Mouse (Mus musculus) neural tube, embryonic 14.5 days (tissue): ENCODE measurements around the gene Fbxo3. TPM values are rescaled to one million over a fixed set of nuclear protein-coding genes. Genes with fewer than 3 reads are reported as not detected.
A peak's percentile ranks its signal among the peaks of the same experiment; 100 is the strongest.

Experiments used
- ATAC-seq: fragments of 200-750 bp; cut with Nextera tagmentation; 2 replicates; pipeline ENCODE4 v1.8.0; 2017; ENCODE audit warnings: low read depth, mild to moderate bottlenecking, moderate TSS enrichment, moderate library complexity
- H3K27ac ChIP-seq: fragments of 300-500 bp; sonication (generic); 2 replicates; pipeline ENCODE4 v1.5.1; 2014; ENCODE audit warnings: low read depth, mild to moderate bottlenecking, control low read depth, low read length, moderate library complexity, mixed read lengths
- H3K27me3 ChIP-seq: fragments of 300-500 bp; sonication (generic); 2 replicates; pipeline ENCODE4 v1.6.1; 2014; ENCODE audit warnings: low read length; ENCODE audit not compliant: control insufficient read depth, insufficient read depth
- H3K36me3 ChIP-seq: fragments of 300-500 bp; sonication (generic); 2 replicates; pipeline ENCODE4 v1.6.1; 2014; ENCODE audit warnings: low read length, mixed read lengths; ENCODE audit not compliant: control insufficient read depth, insufficient read depth
- H3K4me1 ChIP-seq: fragments of 300-500 bp; sonication (generic); 2 replicates; pipeline ENCODE4 v1.6.1; 2014; ENCODE audit warnings: low read length; ENCODE audit not compliant: control insufficient read depth, insufficient read depth
- H3K4me2 ChIP-seq: fragments of 300-500 bp; sonication (generic); 2 replicates; pipeline ENCODE4 v1.6.1; 2014; ENCODE audit warnings: mild to moderate bottlenecking, low read depth, low read length, control low read depth
- H3K4me3 ChIP-seq: fragments of 300-500 bp; sonication (generic); 2 replicates; pipeline ENCODE4 v1.5.1; 2014; ENCODE audit warnings: low read depth, low read length, control low read depth, mixed read lengths
- H3K9ac ChIP-seq: fragments of 300-500 bp; sonication (generic); replicated peaks from 2 replicates; pipeline ENCODE4 v1.6.1; 2014; ENCODE audit warnings: low read depth, mild to moderate bottlenecking, control low read depth, low read length, mixed read lengths
- H3K9me3 ChIP-seq: fragments of 300-500 bp; sonication (generic); 2 replicates; pipeline ENCODE4 v1.6.1; 2016; ENCODE audit warnings: low read length; ENCODE audit not compliant: control insufficient read depth
- WGBS: fragments of 180-500 bp; shearing (Covaris S2); extraction: QIAGEN DNeasy Blood & Tissue Kit; methylation state at CpG from one replicate; pipeline ENCODE4 v1.1.7; 2014; 5-methylcytosine and 5-hydroxymethylcytosine counted together
- polyA plus RNA-seq: library from polyadenylated mRNA; unstranded; fragments of >200 nt; fragmentation: Nextera tagmentation; extraction: Ambion mirVana; gene quantifications from 2 replicates; pipeline ENCODE4 v1.2.1, GENCODE M21; 2014

Fbxo3 gene
- polyA plus RNA-seq, 1 experiment from 2014 or later = 82.5 TPM

DNA sequence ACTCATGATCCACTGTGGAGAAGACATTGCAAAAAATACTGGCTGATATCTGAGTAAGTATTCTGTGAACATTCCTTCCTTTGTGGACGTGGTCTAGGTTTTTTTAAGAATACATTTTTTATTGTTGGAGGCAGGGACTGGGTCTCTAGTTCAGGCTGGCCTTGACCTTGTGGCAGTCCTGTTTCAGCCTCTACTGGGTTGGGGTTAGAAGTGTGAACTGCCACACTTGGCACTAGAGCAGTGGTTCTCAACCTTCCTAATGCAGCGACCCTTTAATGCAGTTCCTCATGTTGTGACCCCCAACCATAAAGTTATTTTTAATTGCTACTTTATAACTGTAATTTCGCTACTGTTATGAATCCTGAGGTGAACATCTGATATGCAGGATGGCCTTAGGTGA, 2.9 kb downstream of the Fbxo3 start:
- no peak overlapping the region for H3K4me2 ChIP-seq
- 93% methylated on average over 3 of the region's 3 CpGs for WGBS
- H3K9ac ChIP-seq = no peak overlapping the region
- H3K27ac ChIP-seq = no peak overlapping the region
- H3K9me3 ChIP-seq = no peaks in the 10 kb centered on the region
- H3K4me3 ChIP-seq = no peak overlapping the region
- no peak for ATAC-seq
- H3K36me3 ChIP-seq = 0 out of 2 replicates have a peak, but pooled peaks cover 2% of the 10 kb centered on the region
- H3K27me3 ChIP-seq = peaks cover 4% of the 10 kb centered on the region; the same call in 1 of the 2 replicates
- peaks cover 15% of the 10 kb centered on the region for H3K4me1 ChIP-seq

DNA sequence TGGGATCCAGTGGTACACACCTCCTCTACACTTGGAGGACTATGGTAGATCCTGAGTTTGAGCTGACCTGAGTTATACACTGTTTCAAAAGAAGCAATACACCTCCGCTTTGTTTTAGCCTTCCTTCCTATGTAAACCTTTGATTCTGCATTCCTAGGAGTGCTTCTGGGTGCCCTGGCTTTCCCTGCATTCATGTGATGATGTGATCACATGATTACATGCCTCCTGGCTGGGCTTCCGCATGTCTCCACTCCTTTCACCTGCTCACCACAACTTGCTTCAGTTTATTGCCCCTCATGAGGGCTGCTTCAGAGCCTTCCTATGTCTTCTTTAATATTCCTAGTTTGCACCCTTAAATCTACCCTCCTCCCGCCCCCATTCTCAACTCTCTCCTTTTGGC, 4.5 kb downstream of the Fbxo3 start:
- H3K27me3 ChIP-seq = peaks cover 4% of the 10 kb centered on the region; the same call in 1 of the 2 replicates
- ATAC-seq = no peak
- H3K9me3 ChIP-seq = no peaks in the 10 kb centered on the region
- no peak overlapping the region for H3K4me2 ChIP-seq
- H3K4me1 ChIP-seq = peaks cover 15% of the 10 kb centered on the region
- H3K36me3 ChIP-seq = peaks cover 10% of the 10 kb centered on the region
- H3K4me3 ChIP-seq = no peak overlapping the region
- no peak overlapping the region for H3K27ac ChIP-seq
- 79% methylated on average over 3 of the region's 3 CpGs for WGBS
- H3K9ac ChIP-seq = no peak overlapping the region

DNA sequence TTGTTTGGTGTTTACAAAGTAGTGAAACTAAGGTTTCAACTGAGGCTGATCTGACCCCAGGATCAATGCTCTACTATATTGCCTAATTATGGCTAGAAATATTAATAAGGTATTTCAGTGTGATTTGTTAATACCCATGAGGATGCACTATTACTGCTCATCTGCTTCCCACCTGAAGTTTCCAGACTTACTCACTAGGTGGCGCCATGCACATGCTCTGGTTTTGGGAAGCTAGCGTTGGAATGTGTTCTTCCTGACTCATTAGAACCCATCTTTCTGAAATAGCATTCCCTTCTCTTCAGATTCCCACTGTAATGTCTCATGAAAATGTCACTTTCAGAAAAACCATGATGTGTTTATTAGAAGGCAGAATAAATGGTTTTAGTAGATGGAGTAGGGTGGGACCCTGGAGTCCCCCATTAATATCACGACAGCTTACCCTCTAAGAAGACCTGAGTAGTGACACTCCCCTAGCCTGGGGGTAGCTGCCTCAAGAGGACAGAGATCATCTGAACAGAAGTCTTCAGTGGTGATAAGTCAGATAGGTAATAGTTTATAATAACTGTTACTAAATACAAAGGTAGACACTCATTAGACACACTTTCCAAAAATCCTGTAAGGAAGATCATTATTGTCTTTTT, 7.4 kb downstream of the Fbxo3 start:
- ATAC-seq = peak; percentile 41; the same call in 1 of the 2 replicates
- 31% methylated on average over 3 of the region's 3 CpGs for WGBS

DNA sequence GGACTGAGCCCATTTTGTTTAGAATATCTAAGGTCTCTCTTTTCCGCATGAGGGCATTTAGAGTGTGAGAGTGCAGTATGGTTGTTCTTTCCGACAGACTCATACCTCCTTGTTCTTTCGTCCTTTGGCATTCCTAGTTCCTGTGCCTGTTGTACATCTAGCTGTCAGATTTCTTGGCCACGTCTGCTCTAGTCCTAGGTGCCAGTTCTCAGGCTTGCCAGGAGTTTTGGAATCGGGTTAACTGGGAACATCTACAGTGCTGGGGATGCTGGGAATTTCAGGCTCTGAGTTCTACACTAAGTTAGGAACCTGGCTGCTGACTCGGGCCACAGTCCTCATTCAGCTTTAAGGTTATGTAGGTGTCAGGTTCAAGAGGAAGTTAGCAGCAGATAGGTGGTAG, 8.1 kb downstream of the Fbxo3 start:
- ATAC-seq = no peak
- no peak overlapping the region for H3K9ac ChIP-seq
- peaks cover 15% of the 10 kb centered on the region for H3K36me3 ChIP-seq

More for the DNA sequence above, 7.4 kb downstream of the Fbxo3 start:
- no peak overlapping the region for H3K27ac ChIP-seq
- no peaks in the 10 kb centered on the region for H3K9me3 ChIP-seq
- H3K36me3 ChIP-seq = peaks cover 15% of the 10 kb centered on the region
- no peak overlapping the region for H3K4me3 ChIP-seq
- no peaks in the 10 kb centered on the region for H3K27me3 ChIP-seq
- H3K4me2 ChIP-seq = no peak overlapping the region
- 0 out of 2 replicates have a peak, but pooled peaks cover 4% of the 10 kb centered on the region for H3K4me1 ChIP-seq
- no peak overlapping the region for H3K9ac ChIP-seq

DNA sequence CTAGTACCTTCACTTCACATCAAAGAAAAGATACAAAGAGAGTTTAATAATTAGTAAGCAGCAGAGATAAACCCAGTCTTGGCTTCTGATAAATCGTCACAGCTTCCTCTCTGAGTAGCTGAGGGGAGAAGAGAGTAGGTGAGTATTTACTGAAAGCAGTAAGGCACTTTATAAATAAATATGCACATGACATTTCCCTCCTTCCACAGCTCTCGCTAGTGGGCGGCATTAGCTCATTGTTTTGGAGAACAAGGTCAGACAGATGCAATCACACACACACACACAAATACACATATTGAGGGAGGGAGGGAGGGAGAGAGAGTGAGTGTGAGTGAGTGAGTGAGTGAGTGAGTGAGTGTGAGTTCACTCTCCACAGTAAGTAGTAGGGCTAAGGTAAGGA, 8.8 kb downstream of the Fbxo3 start:
- Histone ChIP-seq H3K4me1 (no peaks in the 10 kb centered on the region), H3K36me3 (peaks cover 16% of the 10 kb centered on the region), H3K4me2 (no peak overlapping the region), H3K4me3 (no peak overlapping the region), H3K9me3 (no peaks in the 10 kb centered on the region), H3K27me3 (no peaks in the 10 kb centered on the region), H3K9ac (no peak overlapping the region), H3K27ac (no peak overlapping the region)
- WGBS = 76% methylated on average over 3 of the region's 3 CpGs
- ATAC-seq = no peak

More for the DNA sequence above, 8.1 kb downstream of the Fbxo3 start:
- H3K9me3 ChIP-seq = no peaks in the 10 kb centered on the region
- H3K27me3 ChIP-seq = no peaks in the 10 kb centered on the region
- no peak overlapping the region for H3K4me2 ChIP-seq
- H3K27ac ChIP-seq = no peak overlapping the region
- no peaks in the 10 kb centered on the region for H3K4me1 ChIP-seq
- H3K4me3 ChIP-seq = no peak overlapping the region
- WGBS = 85% methylated on average over 6 of the region's 6 CpGs

DNA sequence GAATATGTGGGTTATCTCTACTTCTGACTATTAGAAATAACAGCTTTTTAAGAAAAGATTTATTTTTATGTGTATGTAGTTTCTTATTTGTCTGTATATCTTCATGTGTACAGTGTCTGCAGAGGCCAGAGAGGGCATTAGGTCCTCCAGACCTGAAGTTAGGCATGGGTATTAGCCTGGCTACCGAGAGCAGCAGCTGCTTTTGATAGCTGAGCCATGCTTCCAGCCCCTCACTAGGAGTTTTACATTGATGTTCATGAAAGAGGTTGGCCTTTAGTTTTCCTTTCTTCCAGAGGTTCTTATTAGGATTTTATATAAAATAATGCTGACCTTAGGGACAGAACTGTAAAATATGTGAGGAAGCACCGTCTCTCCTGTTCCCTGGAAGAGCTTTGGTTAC, 10.7 kb downstream of the Fbxo3 start:
- ATAC-seq = no peak
- no peaks in the 10 kb centered on the region for H3K9me3 ChIP-seq
- 41% methylated on average over 2 of the region's 2 CpGs for WGBS
- no peak overlapping the region for H3K4me2 ChIP-seq
- no peak overlapping the region for H3K9ac ChIP-seq
- H3K27ac ChIP-seq = no peak overlapping the region
- H3K4me1 ChIP-seq = no peaks in the 10 kb centered on the region
- no peaks in the 10 kb centered on the region for H3K27me3 ChIP-seq
- peaks cover 17% of the 10 kb centered on the region for H3K36me3 ChIP-seq
- no peak overlapping the region for H3K4me3 ChIP-seq

DNA sequence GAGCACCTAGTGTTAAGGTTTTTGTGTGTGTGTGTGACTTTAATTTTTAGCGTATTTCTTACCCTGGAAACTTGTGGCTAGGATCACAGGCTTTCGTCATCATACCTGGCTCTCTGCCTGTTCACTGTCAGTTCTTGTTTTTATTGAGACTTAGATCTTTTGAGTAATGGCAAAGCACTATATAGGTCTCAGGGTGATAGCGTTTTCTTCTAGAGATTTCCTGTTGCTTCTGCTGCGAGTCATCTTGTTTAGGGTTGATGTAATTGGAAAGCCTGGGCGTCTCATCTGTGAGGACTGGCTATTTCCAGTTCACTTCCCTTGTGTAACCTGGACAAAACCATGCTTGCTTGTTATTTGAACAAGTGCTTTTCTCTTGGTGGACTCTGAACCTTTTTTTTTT, 14.1 kb downstream of the Fbxo3 start:
- Histone ChIP-seq H3K4me2 (no peak overlapping the region), H3K4me1 (no peaks in the 10 kb centered on the region), H3K4me3 (no peak overlapping the region), H3K27me3 (no peaks in the 10 kb centered on the region), H3K9ac (no peak overlapping the region), H3K36me3 (peaks cover 17% of the 10 kb centered on the region; the same call in 1 of the 2 replicates), H3K27ac (no peak overlapping the region), H3K9me3 (no peaks in the 10 kb centered on the region)
- WGBS = 81% methylated on average over 5 of the region's 5 CpGs
- ATAC-seq = no peak

- Histone ChIP-seq H3K4me3 (no peak overlapping the region), H3K4me1 (no peaks in the 10 kb centered on the region), H3K9me3 (no peaks in the 10 kb centered on the region), H3K4me2 (no peak overlapping the region), H3K9ac (no peak overlapping the region), H3K36me3 (peaks cover 15% of the 10 kb centered on the region; the same call in 1 of the 2 replicates), H3K27me3 (no peaks in the 10 kb centered on the region), H3K27ac (no peak overlapping the region)
- 96% methylated on average over 15 of the region's 15 CpGs for WGBS
- no peak for ATAC-seq
Measured at GRCm38 (mm10) chr2:104042766-104043165, 15.2 kb downstream of the Fbxo3 start.

- Histone ChIP-seq H3K36me3 (peaks cover 11% of the 10 kb centered on the region; the same call in 1 of the 2 replicates), H3K9me3 (no peaks in the 10 kb centered on the region)
Measured at GRCm38 (mm10) chr2:104043624-104044478, 16.3 kb downstream of the Fbxo3 start.

More at GRCm38 (mm10) chr2:104043624-104044478, 16.3 kb downstream of the Fbxo3 start:
- H3K27me3 ChIP-seq = no peaks in the 10 kb centered on the region
- 53% methylated on average over 5 of the region's 5 CpGs for WGBS
- H3K4me2 ChIP-seq = no peak overlapping the region
- ATAC-seq = no peak
- H3K27ac ChIP-seq = no peak overlapping the region
- H3K4me1 ChIP-seq = no peaks in the 10 kb centered on the region
- H3K9ac ChIP-seq = no peak overlapping the region
- no peak overlapping the region for H3K4me3 ChIP-seq
